Mouse (Mus musculus) hindbrain, embryonic 15.5 days (tissue): ENCODE results near the gene Bfsp1. TPM values are rescaled to one million over a fixed set of nuclear protein-coding genes. Genes with fewer than 3 reads are reported as not detected.

ENCODE experiments used
- ATAC-seq: fragments of 200-750 bp; cut with Nextera tagmentation; 2 replicates; pipeline ENCODE4 v1.8.0; 2017; ENCODE audit warnings: low read depth, moderate number of reproducible peaks, moderate TSS enrichment; ENCODE audit not compliant: low FRiP score
- H3K27ac ChIP-seq: fragments of 300-500 bp; sonication (generic); replicated peaks from 2 replicates; pipeline ENCODE4 v1.5.1; 2015; ENCODE audit warnings: mild to moderate bottlenecking, inconsistent platforms
- H3K27me3 ChIP-seq: fragments of 300-500 bp; sonication (generic); 2 replicates; pipeline ENCODE4 v1.6.1; 2015; ENCODE audit warnings: control low read depth, inconsistent platforms
- H3K36me3 ChIP-seq: fragments of 300-500 bp; sonication (generic); 2 replicates; pipeline ENCODE4 v1.6.1; 2015; ENCODE audit warnings: control low read depth, inconsistent platforms
- H3K4me1 ChIP-seq: fragments of 300-500 bp; sonication (generic); replicated peaks from 2 replicates; pipeline ENCODE4 v1.6.1; 2015; ENCODE audit warnings: control low read depth, inconsistent platforms
- H3K4me2 ChIP-seq: fragments of 300-500 bp; sonication (generic); 2 replicates; pipeline ENCODE4 v1.6.1; 2015; ENCODE audit warnings: moderate library complexity, mild to moderate bottlenecking, inconsistent platforms
- H3K4me3 ChIP-seq: fragments of 300-500 bp; sonication (generic); 2 replicates; pipeline ENCODE4 v1.5.1; 2015; ENCODE audit warnings: mild to moderate bottlenecking, inconsistent platforms
- H3K9ac ChIP-seq: fragments of 300-500 bp; sonication (generic); 2 replicates; pipeline ENCODE4 v1.6.1; 2015; ENCODE audit warnings: inconsistent platforms
- H3K9me3 ChIP-seq: fragments of 300-500 bp; sonication (generic); 2 replicates; pipeline ENCODE4 v1.6.1; 2016; ENCODE audit warnings: control low read depth, inconsistent platforms
- WGBS: fragments of 180-500 bp; shearing (Covaris S2); methylation state at CpG from one replicate; pipeline ENCODE4 v1.1.7; 2015; 5-methylcytosine and 5-hydroxymethylcytosine counted together
- polyA plus RNA-seq: library from polyadenylated mRNA; unstranded; fragments of >200 nt; fragmentation: Nextera tagmentation; extraction: Ambion mirVana; gene quantifications from 2 replicates; pipeline ENCODE4 v1.2.1, GENCODE M21; 2015

The Bfsp1 gene
- polyA plus RNA-seq = 1.5 and 2.1 TPM in 2 replicates

DNA sequence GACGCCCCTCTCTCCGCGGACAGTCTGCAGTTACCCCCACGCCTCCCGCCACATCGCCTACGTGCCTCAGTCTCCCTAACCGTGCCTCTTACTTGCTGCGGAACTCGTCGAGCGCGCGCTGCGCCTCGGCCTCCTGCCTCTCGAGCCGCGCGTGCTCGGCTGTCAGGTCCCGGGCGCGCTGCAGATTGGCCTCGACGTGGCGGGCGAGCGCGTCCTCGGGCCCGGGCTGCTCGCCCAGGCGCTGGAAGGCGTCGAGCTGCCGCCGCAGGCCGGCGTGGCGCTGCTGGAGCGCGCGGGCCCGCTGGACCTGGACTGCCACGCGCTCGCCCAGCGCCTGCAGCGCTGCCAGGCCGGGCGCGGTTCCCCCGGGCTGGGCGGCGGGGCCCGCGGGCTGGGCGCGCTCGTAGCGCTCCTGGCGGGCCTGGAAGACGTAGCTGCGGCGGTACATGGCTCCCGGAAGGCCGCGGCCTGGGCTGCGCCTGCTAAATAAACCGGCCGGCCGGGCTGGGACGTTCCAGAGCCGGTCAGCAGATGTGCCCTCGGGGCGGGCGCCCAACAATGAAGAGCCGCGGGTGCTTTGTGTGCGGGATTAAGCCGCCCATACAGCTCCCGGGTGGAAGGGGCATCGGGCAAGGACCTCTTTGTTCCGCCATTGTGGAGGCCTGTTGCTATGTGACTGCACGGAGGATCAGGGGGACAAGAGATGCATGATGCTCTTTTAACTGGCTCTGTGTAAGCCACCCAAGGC lies at the start of gene Bfsp1:
TSS of gene Bfsp1 (minus strand) at position 690 of the 748 bp plus-strand sequence.
- no peaks in the 10 kb centered on the region for H3K36me3 ChIP-seq
- WGBS = 3% methylated on average over 84 of the region's 86 CpGs

DNA sequence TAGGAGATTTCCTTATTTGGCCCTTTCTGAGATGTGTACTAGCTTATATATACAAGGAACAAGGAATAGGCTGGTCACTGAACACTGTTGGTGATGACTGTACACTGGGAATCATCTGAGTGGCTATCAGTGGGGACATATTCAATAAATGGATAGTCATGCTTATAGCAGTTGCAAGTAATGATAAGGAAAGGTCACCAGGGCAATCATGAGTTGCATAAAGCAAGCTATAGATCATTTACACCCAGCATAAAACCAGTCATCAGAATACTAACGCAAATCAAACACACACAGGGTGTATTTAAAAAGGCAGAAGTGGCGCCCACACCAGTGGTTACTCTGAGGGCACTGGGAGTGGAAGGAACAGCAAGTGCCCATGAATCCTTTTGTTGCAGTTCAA lies 49.2 kb upstream of the Bfsp1 start:
- 93% methylated on average over 2 of the region's 2 CpGs for WGBS
- ATAC-seq = no peak
- H3K4me3 ChIP-seq = no peak overlapping the region
- no peaks in the 10 kb centered on the region for H3K27me3 ChIP-seq
- no peak overlapping the region for H3K27ac ChIP-seq
- no peak overlapping the region for H3K4me2 ChIP-seq
- H3K9ac ChIP-seq = no peak overlapping the region
- peaks cover 11% of the 10 kb centered on the region for H3K4me1 ChIP-seq
- H3K9me3 ChIP-seq = no peaks in the 10 kb centered on the region
- H3K36me3 ChIP-seq = no peaks in the 10 kb centered on the region

More for the DNA sequence above, at the start of gene Bfsp1:
- Histone ChIP-seq H3K4me1 (peaks cover 12% of the 10 kb centered on the region), H3K9ac (peak within 1 kb of the TSS; percentile 60), H3K27ac (peak within 1 kb of the TSS; percentile 38; the same call in 1 of the 2 replicates), H3K4me2 (peak within 1 kb of the TSS; percentile 70), H3K4me3 (peak within 1 kb of the TSS; percentile 45), H3K27me3 (no peaks in the 10 kb centered on the region), H3K9me3 (no peaks in the 10 kb centered on the region)
- ATAC-seq = peak; percentile 81

DNA sequence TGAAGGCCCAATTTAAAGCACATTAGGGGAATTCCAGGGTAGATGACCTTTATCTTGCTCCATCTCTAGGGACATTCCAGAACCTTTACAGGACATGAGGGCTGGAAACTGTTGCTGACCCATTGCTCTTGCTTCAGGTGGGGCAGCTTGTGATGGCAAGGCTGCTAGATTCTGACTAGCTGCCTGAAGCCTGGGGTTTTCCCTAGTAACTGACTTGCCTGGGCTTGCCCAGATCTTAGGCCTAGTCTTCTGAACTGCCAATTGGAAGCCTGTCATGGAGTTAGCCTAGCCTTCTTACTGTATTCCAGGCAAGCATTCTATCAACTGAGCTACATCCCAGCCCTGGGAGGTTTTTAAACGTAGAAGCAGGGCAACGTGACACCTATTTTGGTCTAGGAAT lies 46.3 kb upstream of the Bfsp1 start:
- Histone ChIP-seq H3K4me2 (no peak overlapping the region), H3K4me3 (no peak overlapping the region), H3K4me1 (no peaks in the 10 kb centered on the region; the same call in 1 of the 2 replicates), H3K27me3 (no peaks in the 10 kb centered on the region), H3K9me3 (no peaks in the 10 kb centered on the region), H3K36me3 (no peaks in the 10 kb centered on the region), H3K27ac (no peak overlapping the region), H3K9ac (no peak overlapping the region)
- 87% methylated on average over 2 of the region's 2 CpGs for WGBS
- ATAC-seq = no peak

DNA sequence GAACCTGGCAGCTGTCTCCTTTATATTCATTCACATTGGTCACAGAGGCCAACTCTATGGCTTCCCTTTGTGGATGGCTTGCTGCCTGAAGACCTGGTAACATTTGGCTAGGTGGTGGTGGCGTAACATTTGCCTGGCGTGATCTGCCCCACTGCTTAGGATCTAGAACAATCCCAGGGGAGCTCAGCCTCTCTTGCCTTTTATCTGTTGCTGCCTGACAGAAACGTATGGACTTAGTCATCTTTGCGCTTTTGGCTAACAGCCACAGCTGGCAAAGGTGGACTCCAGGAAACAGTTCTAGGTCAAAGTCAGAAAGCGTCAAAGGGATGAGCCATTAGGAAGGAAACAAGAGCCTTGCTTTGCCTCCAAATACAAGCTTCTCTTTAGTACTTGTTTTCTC lies 41.9 kb upstream of the Bfsp1 start:
- no peaks in the 10 kb centered on the region for H3K27me3 ChIP-seq
- H3K27ac ChIP-seq = no peak overlapping the region
- no peak for ATAC-seq
- H3K4me1 ChIP-seq = no peaks in the 10 kb centered on the region
- no peak overlapping the region for H3K9ac ChIP-seq
- no peaks in the 10 kb centered on the region for H3K36me3 ChIP-seq
- no peak overlapping the region for H3K4me2 ChIP-seq
- no peaks in the 10 kb centered on the region for H3K9me3 ChIP-seq
- 84% methylated on average over 5 of the region's 5 CpGs for WGBS
- H3K4me3 ChIP-seq = no peak overlapping the region

DNA sequence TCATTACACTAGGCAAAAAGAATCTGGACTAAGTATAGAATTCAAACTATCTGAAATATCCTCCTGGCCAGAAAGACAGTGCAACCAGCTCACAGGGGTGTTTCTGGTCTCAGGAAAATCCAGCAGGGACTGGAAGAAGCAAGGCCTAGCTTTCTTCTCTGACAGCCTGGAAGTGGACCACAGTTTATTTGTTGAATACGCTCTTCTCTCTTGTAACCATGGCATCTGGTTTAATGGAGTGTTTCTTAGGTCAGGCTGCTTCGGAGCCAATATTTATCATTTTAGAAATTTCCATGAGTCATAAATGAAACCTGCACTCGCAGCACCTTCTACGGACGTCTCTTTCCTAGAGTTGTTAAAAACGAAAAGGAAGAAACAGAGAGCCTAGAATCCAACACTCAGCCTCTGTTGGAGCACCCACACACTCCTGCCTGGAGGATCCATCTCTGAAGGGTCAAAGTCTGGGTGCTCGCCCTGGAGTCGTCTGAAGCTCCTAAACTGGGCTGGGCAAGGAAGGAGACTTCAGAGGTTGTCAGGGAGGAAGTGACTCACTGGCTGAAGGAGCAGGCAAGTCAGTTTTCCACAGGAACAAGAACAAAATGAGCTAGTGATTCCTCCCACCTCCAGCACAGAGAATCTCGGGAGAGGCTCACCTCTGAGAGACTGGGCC lies 40.5 kb upstream of the Bfsp1 start:
- H3K36me3 ChIP-seq = no peaks in the 10 kb centered on the region
- WGBS = 82% methylated on average over 9 of the region's 9 CpGs
- no peaks in the 10 kb centered on the region for H3K9me3 ChIP-seq
- ATAC-seq = no peak
- no peak overlapping the region for H3K27ac ChIP-seq
- no peaks in the 10 kb centered on the region for H3K27me3 ChIP-seq
- no peak overlapping the region for H3K9ac ChIP-seq
- H3K4me2 ChIP-seq = no peak overlapping the region
- H3K4me1 ChIP-seq = no peaks in the 10 kb centered on the region
- no peak overlapping the region for H3K4me3 ChIP-seq

DNA sequence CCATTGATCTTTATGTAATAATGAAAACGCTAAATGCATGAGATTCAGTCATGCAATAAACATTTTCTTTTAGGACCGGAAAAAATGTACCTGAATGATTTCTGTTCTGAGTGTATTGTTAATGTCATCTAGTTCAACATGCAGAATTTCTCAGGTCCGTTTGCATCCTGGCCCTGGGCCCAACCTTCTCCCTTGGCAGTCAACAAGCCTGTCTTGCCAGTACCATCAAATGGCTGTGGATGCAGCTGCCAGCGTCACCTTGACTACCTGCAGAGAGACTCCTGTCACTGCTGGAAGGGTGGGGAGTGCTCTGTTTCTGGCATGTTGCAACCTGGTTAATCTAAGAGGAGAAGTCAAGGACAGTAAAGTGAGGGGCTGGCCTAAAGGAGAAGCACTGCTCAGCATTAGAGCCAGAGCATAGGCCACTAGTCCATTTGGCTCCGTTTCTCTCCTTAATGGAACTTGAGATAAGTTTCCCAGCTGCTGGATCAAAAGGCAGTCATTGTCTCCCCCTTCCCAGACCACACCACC lies 37.9 kb upstream of the Bfsp1 start:
- no peaks in the 10 kb centered on the region for H3K4me1 ChIP-seq
- H3K27ac ChIP-seq = no peak overlapping the region
- WGBS = 71% methylated on average over 5 of the region's 5 CpGs
- no peak overlapping the region for H3K4me3 ChIP-seq
- H3K36me3 ChIP-seq = no peaks in the 10 kb centered on the region
- H3K9me3 ChIP-seq = no peaks in the 10 kb centered on the region
- H3K4me2 ChIP-seq = no peak overlapping the region
- no peaks in the 10 kb centered on the region for H3K27me3 ChIP-seq
- ATAC-seq = no peak
- no peak overlapping the region for H3K9ac ChIP-seq

DNA sequence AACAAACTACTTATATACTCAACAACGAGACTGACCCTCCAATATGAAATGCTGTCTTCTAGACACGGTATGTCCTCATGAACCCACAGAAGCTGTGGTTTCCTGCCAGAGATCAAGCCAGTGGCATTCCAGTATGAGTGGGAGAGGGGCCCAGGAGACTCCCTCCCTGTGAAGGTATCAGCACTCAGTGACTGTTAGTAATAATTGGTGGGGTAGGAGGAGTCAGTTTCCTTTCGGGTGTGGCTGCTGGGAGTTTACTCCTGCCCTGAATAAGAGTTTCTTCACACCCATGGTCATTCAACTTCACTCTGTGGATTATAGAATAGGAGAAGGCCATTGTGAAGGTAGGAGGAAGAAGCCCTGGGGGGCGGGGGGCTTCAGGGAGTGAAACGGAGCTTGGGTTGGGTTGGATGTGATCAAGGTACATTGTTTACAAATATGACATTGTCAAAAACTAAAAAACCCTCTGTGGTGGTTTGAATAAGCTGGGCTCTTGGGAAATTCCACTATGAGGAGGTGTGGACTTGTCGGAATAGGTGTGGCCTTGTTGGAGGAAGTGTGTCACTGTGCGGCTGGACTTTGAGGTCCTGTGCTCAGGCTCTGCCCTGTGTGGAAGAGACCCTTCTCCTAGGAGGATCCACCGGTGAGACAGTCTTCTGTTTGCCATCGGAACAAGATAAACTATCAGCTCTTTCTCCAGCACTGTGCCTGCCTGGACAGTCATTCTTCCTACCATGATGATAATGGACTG lies 36.7 kb upstream of the Bfsp1 start:
- 94% methylated on average over 9 of the region's 9 CpGs for WGBS
- H3K4me2 ChIP-seq = no peak overlapping the region
- no peak for ATAC-seq

DNA sequence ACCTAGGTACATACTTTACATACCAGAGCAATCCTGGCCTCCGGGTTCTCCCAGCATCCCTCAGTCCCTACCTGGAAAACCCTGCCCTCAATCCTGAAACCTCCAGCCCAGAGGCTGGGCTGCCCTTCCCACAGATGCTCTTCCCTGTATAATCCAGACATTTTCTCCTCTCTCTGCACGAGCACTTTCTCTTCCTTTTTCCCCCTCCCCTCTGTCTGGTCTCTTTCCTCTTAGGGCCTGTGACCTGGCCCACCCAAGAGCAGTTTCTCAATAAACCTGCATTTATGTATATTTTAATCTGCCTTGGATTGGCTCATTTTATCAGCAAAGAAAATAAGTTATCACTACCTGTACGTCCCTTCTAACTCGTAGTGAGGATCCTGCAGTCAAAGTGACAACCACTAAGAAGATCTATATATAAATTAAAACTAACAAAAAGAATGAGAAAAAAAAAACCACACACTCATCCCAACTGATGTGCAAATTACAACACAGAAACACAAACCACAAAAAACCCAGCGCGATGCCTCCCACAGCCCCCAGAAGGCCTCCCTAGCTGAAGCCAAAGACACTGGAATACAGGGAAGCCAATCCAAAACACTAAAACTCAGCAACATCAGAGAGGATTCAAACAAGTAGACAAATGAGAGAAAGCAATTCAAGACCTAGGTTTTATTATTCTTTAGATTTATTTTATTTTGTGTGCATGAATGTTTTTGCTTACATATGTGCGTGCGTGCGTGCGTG lies 28.5 kb upstream of the Bfsp1 start:
- H3K4me3 ChIP-seq = no peak overlapping the region
- no peak overlapping the region for H3K27ac ChIP-seq
- no peak for ATAC-seq
- no peaks in the 10 kb centered on the region for H3K36me3 ChIP-seq
- no peaks in the 10 kb centered on the region for H3K9me3 ChIP-seq
- 92% methylated on average over 10 of the region's 10 CpGs for WGBS
- no peaks in the 10 kb centered on the region for H3K27me3 ChIP-seq
- H3K4me1 ChIP-seq = no peaks in the 10 kb centered on the region
- no peak overlapping the region for H3K4me2 ChIP-seq
- H3K9ac ChIP-seq = no peak overlapping the region

More for the DNA sequence above, 36.7 kb upstream of the Bfsp1 start:
- Histone ChIP-seq H3K9ac (no peak overlapping the region), H3K27ac (no peak overlapping the region), H3K36me3 (no peaks in the 10 kb centered on the region), H3K4me1 (no peaks in the 10 kb centered on the region), H3K9me3 (no peaks in the 10 kb centered on the region), H3K4me3 (no peak overlapping the region), H3K27me3 (no peaks in the 10 kb centered on the region)

DNA sequence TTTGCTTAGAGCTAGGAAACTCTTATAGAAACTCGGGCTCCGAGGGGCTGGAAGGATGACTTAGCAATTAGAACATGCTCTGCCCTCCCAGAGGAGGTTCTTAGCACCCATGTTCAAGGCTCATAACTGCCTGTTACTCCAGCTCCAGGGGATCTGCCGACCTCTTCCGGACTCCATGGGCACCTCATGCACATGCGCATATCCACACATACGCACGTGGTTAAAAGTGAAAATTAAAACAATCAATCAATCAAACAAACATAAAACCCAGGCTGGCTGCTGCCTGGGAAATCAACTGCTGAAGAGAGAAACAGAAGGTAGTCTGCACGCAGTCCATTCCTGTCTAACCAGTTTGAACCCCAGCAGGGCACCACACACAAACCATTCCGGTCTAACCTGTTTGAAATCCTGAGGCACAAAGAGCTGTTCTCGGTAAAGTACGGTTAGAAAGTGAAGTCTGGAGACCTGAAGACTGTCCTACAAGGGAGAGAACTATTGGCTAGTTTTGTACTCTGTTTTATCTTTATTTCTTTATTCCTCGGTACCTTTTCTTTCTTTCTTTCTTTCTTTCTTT lies 27.0 kb upstream of the Bfsp1 start:
- no peaks in the 10 kb centered on the region for H3K4me1 ChIP-seq
- H3K9ac ChIP-seq = no peak overlapping the region
- no peaks in the 10 kb centered on the region for H3K9me3 ChIP-seq
- H3K27me3 ChIP-seq = no peaks in the 10 kb centered on the region
- 63% methylated on average over 12 of the region's 12 CpGs for WGBS
- H3K4me2 ChIP-seq = no peak overlapping the region
- H3K4me3 ChIP-seq = no peak overlapping the region
- no peaks in the 10 kb centered on the region for H3K36me3 ChIP-seq
- ATAC-seq = no peak
- no peak overlapping the region for H3K27ac ChIP-seq

DNA sequence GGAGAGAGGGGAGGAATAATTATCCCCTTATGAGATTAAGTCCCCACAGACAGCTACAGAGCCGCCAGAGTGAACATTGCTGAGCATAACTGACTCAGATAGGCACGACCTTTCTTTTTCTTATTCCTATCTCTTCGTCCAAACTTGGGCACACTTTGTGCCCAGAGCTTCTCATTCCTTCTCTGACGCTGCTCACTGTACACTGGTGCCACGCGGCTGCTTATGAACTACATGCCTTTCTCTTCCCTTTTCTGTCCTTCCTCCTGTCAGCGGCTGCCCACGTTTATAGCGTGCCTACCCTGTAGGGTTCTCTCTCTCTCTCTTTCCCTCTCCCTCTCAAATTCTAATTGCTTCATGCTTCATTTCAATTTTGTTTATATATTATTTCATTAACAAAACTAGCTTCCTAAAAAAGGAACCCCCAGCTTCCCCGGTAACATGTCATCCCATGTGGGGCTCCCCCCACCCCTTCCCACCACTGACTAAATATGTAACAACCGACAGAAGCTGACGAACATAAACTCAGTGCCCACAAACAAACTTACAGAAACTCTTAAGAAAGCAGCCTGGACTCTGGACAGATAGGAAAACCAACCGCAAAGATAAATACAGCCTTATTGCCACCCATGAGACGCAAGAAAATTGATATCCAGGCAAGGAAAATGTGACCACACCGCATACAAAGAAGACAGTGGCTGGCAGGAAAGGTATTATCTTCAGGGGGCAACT lies 26.3 kb upstream of the Bfsp1 start:
- no peak overlapping the region for H3K4me3 ChIP-seq
- H3K9ac ChIP-seq = no peak overlapping the region
- 86% methylated on average over 15 of the region's 15 CpGs for WGBS
- no peaks in the 10 kb centered on the region for H3K4me1 ChIP-seq
- H3K27me3 ChIP-seq = no peaks in the 10 kb centered on the region
- ATAC-seq = no peak
- H3K9me3 ChIP-seq = no peaks in the 10 kb centered on the region
- no peaks in the 10 kb centered on the region for H3K36me3 ChIP-seq
- H3K27ac ChIP-seq = no peak overlapping the region
- no peak overlapping the region for H3K4me2 ChIP-seq
